Mouse (Mus musculus) neural tube, embryonic 14.5 days (tissue): ENCODE measurements at regions not wholly inside any gene's neighbourhood (a gene's known extent, or its start where the extent isn't known, plus 50 kb on each side); places are given as distances from the start of the nearest gene placed in this dataset.

ENCODE experiments used
- ATAC-seq: fragments of 200-750 bp; cut with Nextera tagmentation; 2 replicates; pipeline ENCODE4 v1.8.0; 2017; ENCODE audit warnings: low read depth, mild to moderate bottlenecking, moderate TSS enrichment, moderate library complexity
- H3K27ac ChIP-seq: fragments of 300-500 bp; sonication (generic); 2 replicates; pipeline ENCODE4 v1.5.1; 2014; ENCODE audit warnings: low read depth, mild to moderate bottlenecking, control low read depth, low read length, moderate library complexity, mixed read lengths
- H3K27me3 ChIP-seq: fragments of 300-500 bp; sonication (generic); 2 replicates; pipeline ENCODE4 v1.6.1; 2014; ENCODE audit warnings: low read length; ENCODE audit not compliant: control insufficient read depth, insufficient read depth
- H3K36me3 ChIP-seq: fragments of 300-500 bp; sonication (generic); 2 replicates; pipeline ENCODE4 v1.6.1; 2014; ENCODE audit warnings: low read length, mixed read lengths; ENCODE audit not compliant: control insufficient read depth, insufficient read depth
- H3K4me1 ChIP-seq: fragments of 300-500 bp; sonication (generic); 2 replicates; pipeline ENCODE4 v1.6.1; 2014; ENCODE audit warnings: low read length; ENCODE audit not compliant: control insufficient read depth, insufficient read depth
- H3K4me2 ChIP-seq: fragments of 300-500 bp; sonication (generic); 2 replicates; pipeline ENCODE4 v1.6.1; 2014; ENCODE audit warnings: mild to moderate bottlenecking, low read depth, low read length, control low read depth
- H3K4me3 ChIP-seq: fragments of 300-500 bp; sonication (generic); 2 replicates; pipeline ENCODE4 v1.5.1; 2014; ENCODE audit warnings: low read depth, low read length, control low read depth, mixed read lengths
- H3K9ac ChIP-seq: fragments of 300-500 bp; sonication (generic); replicated peaks from 2 replicates; pipeline ENCODE4 v1.6.1; 2014; ENCODE audit warnings: low read depth, mild to moderate bottlenecking, control low read depth, low read length, mixed read lengths
- H3K9me3 ChIP-seq: fragments of 300-500 bp; sonication (generic); 2 replicates; pipeline ENCODE4 v1.6.1; 2016; ENCODE audit warnings: low read length; ENCODE audit not compliant: control insufficient read depth
- WGBS: fragments of 180-500 bp; shearing (Covaris S2); extraction: QIAGEN DNeasy Blood & Tissue Kit; methylation state at CpG from one replicate; pipeline ENCODE4 v1.1.7; 2014; 5-methylcytosine and 5-hydroxymethylcytosine counted together

GRCm38 (mm10) chr4:94446604-94447003, 109.7 kb upstream of the Gm10306 start:
- peak; percentile 65; the same call in 1 of the 2 replicates for ATAC-seq
- 23% methylated on average over 4 of the region's 4 CpGs for WGBS
- no peak overlapping the region for H3K4me3 ChIP-seq

More at GRCm38 (mm10) chr4:94446604-94447003, 109.7 kb upstream of the Gm10306 start:
- Histone ChIP-seq H3K4me1 (no peaks in the 10 kb centered on the region), H3K27ac (no peak overlapping the region), H3K9ac (no peak overlapping the region), H3K27me3 (no peaks in the 10 kb centered on the region), H3K4me2 (no peak overlapping the region), H3K9me3 (no peaks in the 10 kb centered on the region), H3K36me3 (no peaks in the 10 kb centered on the region)
